8 mouse cellular contexts compared by ENCODE assay signal in the genomic region with DNA sequence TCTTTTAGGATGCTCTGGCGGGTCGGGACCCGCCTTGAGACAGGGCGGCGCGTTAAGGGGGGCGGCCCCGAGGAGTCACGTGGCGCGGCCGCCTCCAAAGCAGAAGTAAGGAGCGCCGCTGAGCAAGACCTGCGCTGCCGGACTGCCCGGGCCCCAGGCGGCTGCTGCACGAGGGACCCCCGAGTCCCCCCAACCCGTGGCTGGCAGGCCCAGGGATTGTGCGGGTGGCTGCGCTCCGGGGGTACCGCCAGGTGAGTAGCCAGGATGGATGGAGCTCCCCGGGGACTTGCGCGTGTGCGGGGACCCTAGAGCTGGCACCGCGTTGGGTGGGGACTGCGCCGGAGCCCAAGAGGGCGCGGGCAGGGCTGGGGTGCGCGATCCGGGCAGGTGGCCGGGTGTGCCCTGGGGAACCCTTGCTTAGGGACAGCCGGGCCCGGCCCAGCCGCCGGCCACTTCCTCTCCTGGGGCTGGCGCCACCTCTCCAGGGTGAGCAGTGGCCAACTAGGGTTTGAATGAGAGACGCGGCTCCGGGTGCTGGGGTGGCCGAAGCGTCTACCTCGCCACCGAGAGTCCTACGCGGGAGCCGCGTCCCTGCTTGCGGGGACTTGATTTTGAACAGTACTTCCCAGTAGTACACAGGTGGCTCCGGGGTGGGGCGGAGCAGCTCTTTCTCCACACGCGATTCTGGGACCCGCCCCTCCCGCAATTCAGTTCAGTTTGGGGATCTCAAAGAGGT. TPM values are rescaled to one million over a fixed set of nuclear protein-coding genes. Genes with fewer than 3 reads are reported as not detected.
A peak's percentile ranks its signal among the peaks of the same experiment; 100 is the strongest.
DNase-seq lines count a peak whose midpoint lies in the region; ATAC-seq and TF ChIP-seq lines count a peak whose summit lies in the region.

A gene (plus strand): TSS at position 113 of the 736 bp plus-strand sequence.

- peak within 1 kb of the TSS; percentile 63 for H3K4me3 ChIP-seq in brown adipose tissue, adult 24 weeks (ENCODE audit: insufficient read depth, low read depth, low read length)
- H3K4me3 ChIP-seq in intestine, postnatal 0 days (ENCODE audit: low read depth, low read length) = peak within 1 kb of the TSS; percentile 63
- H3K4me3 ChIP-seq in neural tube, embryonic 12.5 days = peak within 1 kb of the TSS; percentile 51

- no peak for ATAC-seq in CD4-positive, CD25-positive, alpha-beta regulatory T cell, adult 4 months
- peak; percentile 55 for ATAC-seq in intestine, postnatal 0 days
- ATAC-seq in neural tube, embryonic 12.5 days (ENCODE audit: low FRiP score, low read depth) = peak; percentile 58; the same call in 1 of the 2 replicates

- no peak within 1 kb of the TSS; the same call in 1 of the 2 replicates for H3K27ac ChIP-seq in brown adipose tissue, adult 24 weeks (replicated peaks; ENCODE audit: low read depth, low read length)
- H3K27ac ChIP-seq in intestine, postnatal 0 days (ENCODE audit: low read depth, low read length) = no peak within 1 kb of the TSS
- H3K27ac ChIP-seq in neural tube, embryonic 12.5 days = no peak within 1 kb of the TSS

- H3K27me3 ChIP-seq in intestine, postnatal 0 days (replicated peaks; ENCODE audit: control insufficient read depth, insufficient read depth, low read length) = no peaks in the 10 kb centered on the region; the same call in 1 of the 2 replicates
- H3K27me3 ChIP-seq in neural tube, embryonic 12.5 days (replicated peaks) = peaks cover 26% of the 10 kb centered on the region

- TF ChIP-seq CTCF in intestine, postnatal 0 days (IDR thresholded peaks at IDR 0.05; ENCODE audit: low read depth) = no peak

- H3K4me1 ChIP-seq in brown adipose tissue, adult 24 weeks (ENCODE audit: control insufficient read depth, insufficient read depth, insufficient read length, low read length) = no peaks in the 10 kb centered on the region
- no peaks in the 10 kb centered on the region for H3K4me1 ChIP-seq in intestine, postnatal 0 days (replicated peaks; ENCODE audit: control insufficient read depth, insufficient read depth, low read length)
- peaks cover 16% of the 10 kb centered on the region for H3K4me1 ChIP-seq in neural tube, embryonic 12.5 days

- WGBS in intestine, postnatal 0 days = under 1% methylated on average over 60 of the region's 62 CpGs
- under 1% methylated on average over 62 of the region's 62 CpGs for WGBS in neural tube, embryonic 12.5 days

- peak within 1 kb of the TSS; percentile 99 for H3K4me2 ChIP-seq in intestine, postnatal 0 days (replicated peaks; ENCODE audit: low read depth)
- H3K4me2 ChIP-seq in neural tube, embryonic 12.5 days (replicated peaks) = peak within 1 kb of the TSS; percentile 100

- H3K9ac ChIP-seq in intestine, postnatal 0 days (ENCODE audit: low read depth, low read length) = peak within 1 kb of the TSS; percentile 45
- H3K9ac ChIP-seq in neural tube, embryonic 12.5 days = peak within 1 kb of the TSS; percentile 55

- H3K9me3 ChIP-seq in intestine, postnatal 0 days (ENCODE audit: control insufficient read depth) = no peaks in the 10 kb centered on the region
- H3K9me3 ChIP-seq in neural tube, embryonic 12.5 days = no peaks in the 10 kb centered on the region

- no peaks in the 10 kb centered on the region for H3K36me3 ChIP-seq in intestine, postnatal 0 days (ENCODE audit: control insufficient read depth, insufficient read depth)
- no peaks in the 10 kb centered on the region for H3K36me3 ChIP-seq in neural tube, embryonic 12.5 days

- DNase-seq in CD4-positive, CD25-positive, alpha-beta regulatory T cell, adult 2 months (ENCODE audit: low read depth, low spot score) = peak; percentile 36
- DNase-seq in heart, adult 18-20 months = peak; percentile 57 to 61
- peak; percentile 44 to 47 for DNase-seq in lung, adult 18-20 months
- peak; percentile 40 for DNase-seq in thymus, postnatal 0 days (ENCODE audit: low spot score)

RNA-seq across cellular contexts. Expression of the gene that starts here (rescaled TPM):
- polyA plus RNA-seq in CD4-positive, CD25-positive, alpha-beta regulatory T cell, adult 4 months (2017; shearing (Covaris generic)) = under 1 TPM in 1 of 2 experiments, not detected in 1; 0.99 TPM
- 0.87 and 1.3 TPM in 2 replicates for polyA plus RNA-seq in brown adipose tissue, adult 24 weeks (2012; ENCODE audit: insufficient read depth, insufficient read length, missing spikeins)
- total RNA-seq in heart, adult 18-20 months (2021) = 1 to 10 TPM; 7.6 to 8.5 TPM
- polyA plus RNA-seq in intestine, postnatal 0 days (2015; fragmentation: Nextera tagmentation; extraction: Ambion mirVana) = 1.4 and 1.5 TPM in 2 replicates
- polyA plus RNA-seq in neural tube, embryonic 12.5 days (2016; fragmentation: Nextera tagmentation; extraction: Ambion mirVana) = 2.1 and 2.2 TPM in 2 replicates
- 7.8 and 8.4 TPM in 2 replicates for polyA plus RNA-seq in thymus, postnatal 0 days (2015; fragmentation: Nextera tagmentation; extraction: Ambion mirVana)
